ENCODE assay signal across 8 mouse cellular contexts in genomic region chr19:53193964-53194582, GRCm38 (mm10). TPM values are rescaled to one million over a fixed set of nuclear protein-coding genes. Genes with fewer than 3 reads are reported as not detected.
DNase-seq lines count a peak whose midpoint lies in the region; ATAC-seq and TF ChIP-seq lines count a peak whose summit lies in the region.

No protein-coding gene starts in this region.

- ATAC-seq in heart, embryonic 15.5 days (replicated peaks; ENCODE audit: insufficient number of reproducible peaks, insufficient read depth, low FRiP score, low read depth) = no peak

- H3K27ac ChIP-seq in gastrocnemius, adult 2 months = peak overlapping the region; percentile 89
- peak overlapping the region; percentile 80 for H3K27ac ChIP-seq in heart, embryonic 15.5 days

- peak; percentile 60 for DNase-seq in gastrocnemius, adult 2 months
- DNase-seq in gastrocnemius, adult 8-10 months (ENCODE audit: low spot score in 2 of 2) = no peak
- peak; percentile 61 for DNase-seq in NIH3T3 (ENCODE audit: low read depth)
- peak; percentile 63 to 73 for DNase-seq in lung, postnatal 4 days
- peak; percentile 31 to 38 for DNase-seq in thymus, postnatal 10 days (ENCODE audit: low spot score in 2 of 2)
- DNase-seq in left cerebral cortex, adult 11 months (ENCODE audit: low spot score) = no peak
- DNase-seq in urinary bladder, postnatal 25 days (ENCODE audit: low spot score) = no peak

- no peaks in the 10 kb centered on the region for H3K9me3 ChIP-seq in heart, embryonic 15.5 days (replicated peaks)

- H3K36me3 ChIP-seq in heart, embryonic 15.5 days = no peaks in the 10 kb centered on the region

- H3K4me1 ChIP-seq in heart, embryonic 15.5 days (replicated peaks) = peaks cover 59% of the 10 kb centered on the region

- H3K9ac ChIP-seq in heart, embryonic 15.5 days = peak overlapping the region; percentile 15; the same call in 1 of the 2 replicates

- intact Hi-C loops in gastrocnemius, adult 2 months (cut with DNase I) = no loop called here

- 37% methylated on average over 11 of the region's 11 CpGs for WGBS in heart, embryonic 15.5 days

- TF ChIP-seq CTCF in gastrocnemius, adult 2 months (IDR thresholded peaks at IDR 0.05) = no peak

- H3K4me3 ChIP-seq in gastrocnemius, adult 2 months = peak overlapping the region; percentile 52
- 0 out of 2 replicates have a peak overlapping the region, but pooled peaks have one; percentile 6 for H3K4me3 ChIP-seq in heart, embryonic 15.5 days

- peak overlapping the region; percentile 50 for H3K4me2 ChIP-seq in heart, embryonic 15.5 days

- H3K27me3 ChIP-seq in heart, embryonic 15.5 days = no peaks in the 10 kb centered on the region

RNA-seq across cellular contexts. Expression of gene Add3, which starts 53.8 kb away (rescaled TPM):
- total RNA-seq in gastrocnemius, adult 2 months (2021) = 10 to 100 TPM; 17.0 to 29.5 TPM
- 10 to 100 TPM; 17.4 to 25.8 (median 20.8) TPM for total RNA-seq in gastrocnemius, adult 8-10 months (2022)
- polyA plus RNA-seq in heart, embryonic 15.5 days (2015; fragmentation: Nextera tagmentation; extraction: Ambion mirVana) = 112 and 118 TPM in 2 replicates

Comparison
In these comparisons a context has a peak if more than half of its experiments do, and no peak if none do; other contexts are left out.
1. DNase-seq: peak in gastrocnemius, adult 2 months (single experiment), NIH3T3 (single experiment), lung, postnatal 4 days (2 of 2) and thymus, postnatal 10 days (2 of 2); none in gastrocnemius, adult 8-10 months (0 of 2), left cerebral cortex, adult 11 months (single experiment) and urinary bladder, postnatal 25 days (single experiment).